Mouse (Mus musculus) megakaryocyte, embryonic 14.5 days (primary cell): Measurements from ENCODE around the gene Dnaja2.

Experiments used
- FLI1 ChIP-seq: IDR thresholded peaks from 2 replicates; pipeline ENCODE4 v1.6.1; 2012; ENCODE audit warnings: low read length, inconsistent platforms, mixed read lengths
- GATA1 ChIP-seq: IDR thresholded peaks from 3 replicates; pipeline ENCODE4 v1.6.1; 2012; ENCODE audit warnings: mixed read lengths, low read length, inconsistent platforms, borderline replicate concordance

DNA sequence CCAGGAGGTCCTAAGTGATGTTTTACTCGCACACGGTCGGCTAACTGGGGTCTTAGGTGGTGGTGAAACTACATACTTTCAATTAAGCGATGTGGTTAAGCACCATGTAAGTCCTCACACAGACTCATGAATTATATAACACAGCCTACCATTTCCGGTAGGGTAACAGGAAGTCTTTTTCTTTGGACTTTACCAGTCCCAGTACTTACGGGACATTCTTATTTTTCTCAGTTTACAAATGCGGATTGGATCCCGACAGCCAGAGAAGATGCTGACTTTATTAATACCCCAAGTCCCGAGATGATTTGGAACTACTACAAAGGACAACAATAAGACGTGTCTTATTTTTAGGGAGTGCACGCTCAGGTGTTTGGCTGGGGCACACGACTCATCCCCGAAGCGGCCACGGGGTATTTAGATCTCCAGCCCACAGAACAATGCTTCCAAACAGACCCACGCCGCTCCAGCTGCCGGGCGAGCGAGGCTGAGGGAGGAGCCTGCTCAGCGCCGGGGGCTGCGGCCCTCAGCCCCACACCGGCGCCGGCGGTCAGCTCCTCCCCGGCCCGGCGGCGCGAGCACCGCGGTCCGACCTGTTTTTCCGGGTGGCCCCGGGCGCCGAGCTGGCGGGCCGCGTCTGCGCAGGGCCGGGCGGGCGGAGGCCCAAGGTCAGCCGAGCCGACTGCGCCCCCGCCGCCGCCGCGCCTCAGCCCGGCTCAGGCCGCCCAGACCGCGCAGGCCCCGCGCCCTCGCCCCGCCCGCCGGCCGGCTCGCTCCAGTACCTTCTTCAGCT is 558 bp downstream of the Dnaja2 start:
- TF ChIP-seq GATA1 (no peak), FLI1 (no peak)
